Mouse (Mus musculus) liver, postnatal 0 days (tissue): ENCODE measurements around the gene Gm13277. TPM values are rescaled to one million over a fixed set of nuclear protein-coding genes. Genes with fewer than 3 reads are reported as not detected.
A peak's percentile ranks its signal among the peaks of the same experiment; 100 is the strongest.
"Not testable (repeated sequence)": the region's sequence is repeated elsewhere in the genome, so short reads cannot be mapped to it uniquely, and the experiment has no call there.

Experiments used
- ATAC-seq: fragments of 200-750 bp; cut with Nextera tagmentation; 2 replicates; pipeline ENCODE4 v1.8.0; 2017; ENCODE audit warnings: mild to moderate bottlenecking, moderate library complexity
- DNase-seq: peaks from one replicate; pipeline ENCODE4 v3.0.0-alpha.2; 2016
- H3K27ac ChIP-seq: fragments of 300-500 bp; sonication (generic); 2 replicates; pipeline ENCODE4 v1.5.1; 2014; ENCODE audit warnings: antibody characterized with exemption, moderate library complexity, mild to moderate bottlenecking, low read depth
- H3K27me3 ChIP-seq: fragments of 300-500 bp; sonication (generic); 2 replicates; pipeline ENCODE4 v1.6.1; 2014; ENCODE audit warnings: low read length, control low read depth, mixed read lengths; ENCODE audit not compliant: insufficient read depth
- H3K36me3 ChIP-seq: fragments of 300-500 bp; sonication (generic); replicated peaks from 2 replicates; pipeline ENCODE4 v1.6.1; 2014; ENCODE audit warnings: mild to moderate bottlenecking, control low read depth, low read length, moderate library complexity, mixed read lengths; ENCODE audit not compliant: insufficient read depth
- H3K4me1 ChIP-seq: fragments of 300-500 bp; sonication (generic); 2 replicates; pipeline ENCODE4 v1.6.1; 2014; ENCODE audit warnings: antibody characterized with exemption, mild to moderate bottlenecking, control low read depth; ENCODE audit not compliant: insufficient read depth
- H3K4me2 ChIP-seq: fragments of 300-500 bp; sonication (generic); 2 replicates; pipeline ENCODE4 v1.6.1; 2014; ENCODE audit warnings: low read depth, mild to moderate bottlenecking, low read length, moderate library complexity, mixed read lengths
- H3K4me3 ChIP-seq: fragments of 300-500 bp; sonication (generic); 2 replicates; pipeline ENCODE4 v1.5.1; 2014; ENCODE audit warnings: low read depth, low read length
- H3K9ac ChIP-seq: fragments of 300-500 bp; sonication (generic); replicated peaks from 2 replicates; pipeline ENCODE4 v1.6.1; 2014; ENCODE audit warnings: mild to moderate bottlenecking, moderate library complexity
- H3K9me3 ChIP-seq: fragments of 300-500 bp; sonication (generic); 2 replicates; pipeline ENCODE4 v1.6.1; 2016; ENCODE audit warnings: mild to moderate bottlenecking, control low read depth, low read length, mixed read lengths
- CTCF ChIP-seq: sonication (generic); IDR thresholded peaks from 2 replicates; pipeline ENCODE4 v1.5.1; 2016; ENCODE audit warnings: antibody characterized with exemption, low read depth
- EP300 ChIP-seq: IDR thresholded peaks from 2 replicates; pipeline ENCODE4 v1.6.1; 2016; ENCODE audit warnings: antibody characterized with exemption, low read depth, mild to moderate bottlenecking
- WGBS: fragments of 180-500 bp; shearing (Covaris S2); extraction: QIAGEN DNeasy Blood & Tissue Kit; methylation state at CpG from one replicate; pipeline ENCODE4 v1.1.7; 2014; ENCODE audit not compliant: insufficient replicate concordance; 5-methylcytosine and 5-hydroxymethylcytosine counted together
- polyA plus RNA-seq: library from polyadenylated mRNA; unstranded; fragments of >200 nt; fragmentation: Nextera tagmentation; extraction: Ambion mirVana; gene quantifications from 2 replicates; pipeline ENCODE4 v1.2.1, GENCODE M21; 2015

Gm13277 gene
- polyA plus RNA-seq, 1 experiment from 2014 or later: not detected

GRCm38 (mm10) chr4:88793936-88794675, 5.7 kb downstream of the Gm13277 start, which contains the start of gene Gm13275:
Gm13275 (plus strand) TSS chr4:88794487.
- not testable (repeated sequence) for H3K4me3 ChIP-seq, H3K9ac ChIP-seq, DNase-seq, H3K4me1 ChIP-seq, H3K4me2 ChIP-seq, H3K9me3 ChIP-seq, H3K27ac ChIP-seq, H3K36me3 ChIP-seq, ATAC-seq, H3K27me3 ChIP-seq
- TF ChIP-seq CTCF: peak; percentile 44
- WGBS: 0% methylated on average over 2 of the region's 52 CpGs

GRCm38 (mm10) chr4:88797097-88797496, 8.7 kb downstream of the Gm13277 start, which contains the start of gene Gm13279:
Gm13279 (plus strand) TSS chr4:88797397.
- no CpG with 5 or more reads among the region's 28 CpGs for WGBS
- DNase-seq, ATAC-seq: not testable (repeated sequence)

GRCm38 (mm10) chr4:88799365-88799764, 10.9 kb downstream of the Gm13277 start, which contains the start of gene Gm13285:
Gm13285 (plus strand) TSS chr4:88799665.
- H3K36me3 ChIP-seq, DNase-seq, H3K9me3 ChIP-seq, H3K27me3 ChIP-seq, H3K4me1 ChIP-seq, H3K9ac ChIP-seq, H3K4me3 ChIP-seq, ATAC-seq, H3K4me2 ChIP-seq, H3K27ac ChIP-seq: not testable (repeated sequence)
- WGBS: 0% methylated on average over 1 of the region's 7 CpGs

More at GRCm38 (mm10) chr4:88797097-88797496, 8.7 kb downstream of the Gm13277 start, which contains the start of gene Gm13279:
- not testable (repeated sequence) for H3K9me3 ChIP-seq, H3K27me3 ChIP-seq, H3K9ac ChIP-seq, H3K4me2 ChIP-seq, H3K36me3 ChIP-seq, H3K4me1 ChIP-seq, H3K27ac ChIP-seq, H3K4me3 ChIP-seq

- H3K9ac ChIP-seq, H3K4me1 ChIP-seq, H3K9me3 ChIP-seq, H3K36me3 ChIP-seq, H3K4me2 ChIP-seq, H3K27ac ChIP-seq, ATAC-seq, H3K27me3 ChIP-seq, DNase-seq, H3K4me3 ChIP-seq: not testable (repeated sequence)
- WGBS: no CpG with 5 or more reads among the region's 29 CpGs
Measured at GRCm38 (mm10) chr4:88802954-88803353, 14.5 kb downstream of the Gm13277 start, which contains the start of gene Gm13287. Gm13287 (plus strand) TSS chr4:88803254.

GRCm38 (mm10) chr4:88805231-88805630, 16.8 kb downstream of the Gm13277 start, which contains the start of gene Gm13288:
Gm13288 (plus strand) TSS chr4:88805531.
- H3K36me3 ChIP-seq, H3K27ac ChIP-seq, H3K4me1 ChIP-seq, H3K4me2 ChIP-seq, DNase-seq, H3K9ac ChIP-seq, H3K9me3 ChIP-seq, H3K27me3 ChIP-seq, ATAC-seq, H3K4me3 ChIP-seq: not testable (repeated sequence)
- no CpG with 5 or more reads among the region's 8 CpGs for WGBS

- not testable (repeated sequence) for H3K4me1 ChIP-seq, H3K4me3 ChIP-seq, H3K4me2 ChIP-seq, H3K9me3 ChIP-seq, ATAC-seq, H3K27ac ChIP-seq, H3K27me3 ChIP-seq, H3K9ac ChIP-seq, DNase-seq, H3K36me3 ChIP-seq
- peak; percentile 41 for TF ChIP-seq CTCF
- WGBS: no CpG with 5 or more reads among the region's 34 CpGs
Measured at GRCm38 (mm10) chr4:88805761-88806160, 17.3 kb downstream of the Gm13277 start.

GRCm38 (mm10) chr4:88815928-88816327, 27.5 kb downstream of the Gm13277 start, which contains the start of gene Ifna7:
Ifna7 (plus strand) TSS chr4:88816228.
- no peak within 1 kb of the TSS for H3K9ac ChIP-seq
- no peaks in the 10 kb centered on the region for H3K27me3 ChIP-seq
- H3K36me3 ChIP-seq: no peaks in the 10 kb centered on the region
- TF ChIP-seq EP300: no peak
- TF ChIP-seq CTCF: no peak
- H3K9me3 ChIP-seq: no peaks in the 10 kb centered on the region
- H3K4me1 ChIP-seq: no peaks in the 10 kb centered on the region
- no peak within 1 kb of the TSS for H3K4me3 ChIP-seq
- DNase-seq (no peak), ATAC-seq (no peak)
- no peak within 1 kb of the TSS for H3K4me2 ChIP-seq
- WGBS: 53% methylated on average over 3 of the region's 3 CpGs
- no peak within 1 kb of the TSS for H3K27ac ChIP-seq
